Mouse (Mus musculus) MEL (cell line): ENCODE measurements around the gene Masp2. TPM values are rescaled to one million over a fixed set of nuclear protein-coding genes. Genes with fewer than 3 reads are reported as not detected.

Source experiments
- DNase-seq: peaks from one replicate; pipeline ENCODE4 v3.0.0; 2011; ENCODE audit warnings: low read depth, low spot score
- H3K27ac ChIP-seq: 2 replicates; pipeline ENCODE4 v1.5.1; 2012; ENCODE audit warnings: low read depth, mild to moderate bottlenecking, control low read depth, low read length, moderate library complexity; ENCODE audit not compliant: control insufficient read depth
- H3K27me3 ChIP-seq, 2 experiments: fragments of 150-350 bp in 1 of 2; sonication (generic) in 1 of 2; 2 replicates each; pipeline ENCODE4 v1.6.1; 2012; ENCODE audit warnings: low read length in 2 of 2, mild to moderate bottlenecking in 2 of 2, improper control_type of control experiment in 1 of 2, moderate library complexity in 1 of 2; ENCODE audit not compliant: insufficient read depth in 2 of 2, control insufficient read depth in 1 of 2
- H3K36me3 ChIP-seq, 2 experiments: 2 replicates each; pipeline ENCODE4 v1.6.1; 2012 to 2014; ENCODE audit warnings: low read length in 2 of 2, improper control_type of control experiment in 1 of 2, inconsistent platforms in 1 of 2, mild to moderate bottlenecking in 1 of 2; ENCODE audit not compliant: insufficient read depth in 2 of 2, control insufficient read depth in 1 of 2
- H3K4me1 ChIP-seq, 2 experiments: fragments of 150-350 bp in 1 of 2; sonication (generic) in 1 of 2; 2 replicates each; pipeline ENCODE4 v1.6.1; 2012; ENCODE audit warnings: low read length in 2 of 2, improper control_type of control experiment in 1 of 2, mild to moderate bottlenecking in 1 of 2; ENCODE audit not compliant: insufficient read depth in 2 of 2, control insufficient read depth in 1 of 2
- H3K4me3 ChIP-seq, 2 experiments: fragments of 150-350 bp in 1 of 2; sonication (generic) in 1 of 2; 2 replicates each; pipeline ENCODE4 v1.5.1; 2012; ENCODE audit warnings: low read depth in 2 of 2, low read length in 2 of 2, mild to moderate bottlenecking in 2 of 2, moderate library complexity in 2 of 2, control low read depth in 1 of 2, improper control_type of control experiment in 1 of 2; ENCODE audit not compliant: control insufficient read depth in 1 of 2, insufficient read depth in 1 of 2
- H3K79me2 ChIP-seq: 2 replicates; pipeline ENCODE4 v1.6.1; 2012; ENCODE audit warnings: mild to moderate bottlenecking, low read length, moderate library complexity; ENCODE audit not compliant: control insufficient read depth, poor library complexity, insufficient read depth
- H3K9ac ChIP-seq: 2 replicates; pipeline ENCODE4 v1.6.1; 2012; ENCODE audit warnings: low read depth, mild to moderate bottlenecking, control low read depth, low read length, moderate library complexity; ENCODE audit not compliant: control insufficient read depth, poor library complexity, severe bottlenecking
- H3K9me3 ChIP-seq: fragments of 150-350 bp; sonication (generic); replicated peaks from 2 replicates; pipeline ENCODE4 v1.6.1; 2012; ENCODE audit warnings: mild to moderate bottlenecking, low read length, improper control_type of control experiment, moderate library complexity; ENCODE audit not compliant: insufficient read depth
- BHLHE40 ChIP-seq: IDR thresholded peaks from 2 replicates; pipeline ENCODE4 v1.6.1; 2012; ENCODE audit warnings: low read depth, mild to moderate bottlenecking, inconsistent platforms, low read length, improper control_type of control experiment, borderline replicate concordance
- CHD1 ChIP-seq: IDR thresholded peaks from 2 replicates; pipeline ENCODE4 v1.6.1; 2012; ENCODE audit warnings: low read depth, mild to moderate bottlenecking, inconsistent platforms, low read length, improper control_type of control experiment
- ELF1 ChIP-seq: IDR thresholded peaks from 2 replicates; pipeline ENCODE4 v1.6.1; 2014; ENCODE audit warnings: low read depth, mild to moderate bottlenecking, inconsistent platforms, low read length, improper control_type of control experiment, moderate library complexity
- EP300 ChIP-seq, 2 experiments: IDR thresholded peaks; 2 replicates each; pipeline ENCODE4 v1.6.1; 2011; ENCODE audit warnings: improper control_type of control experiment in 2 of 2, low read length in 2 of 2, low read depth in 1 of 2, mild to moderate bottlenecking in 1 of 2
- ETS1 ChIP-seq: IDR thresholded peaks from 2 replicates; pipeline ENCODE4 v1.6.1; 2012; ENCODE audit warnings: low read depth, mild to moderate bottlenecking, inconsistent platforms, low read length, improper control_type of control experiment, moderate library complexity
- GABPA ChIP-seq: IDR thresholded peaks from 2 replicates; pipeline ENCODE4 v1.6.1; 2012; ENCODE audit warnings: low read depth, mild to moderate bottlenecking, inconsistent platforms, low read length, improper control_type of control experiment, moderate library complexity
- JUND ChIP-seq: IDR thresholded peaks from 2 replicates; pipeline ENCODE4 v1.6.1; 2011; ENCODE audit warnings: low read depth, mild to moderate bottlenecking, improper control_type of control experiment, low read length
- MAFK ChIP-seq: IDR thresholded peaks from 2 replicates; pipeline ENCODE4 v1.6.1; 2011; ENCODE audit warnings: low read depth, mild to moderate bottlenecking, low read length, improper control_type of control experiment, borderline replicate concordance
- MAZ ChIP-seq: IDR thresholded peaks from 2 replicates; pipeline ENCODE4 v1.6.1; 2012; ENCODE audit warnings: low read depth, mild to moderate bottlenecking, inconsistent platforms, low read length, improper control_type of control experiment
- MEF2A ChIP-seq: IDR thresholded peaks from 2 replicates; pipeline ENCODE4 v1.6.1; 2014; ENCODE audit warnings: low read depth, mild to moderate bottlenecking, inconsistent platforms, low read length, improper control_type of control experiment; ENCODE audit not compliant: poor library complexity, insufficient replicate concordance, severe bottlenecking; ENCODE audit errors: extremely low read depth
- MYC ChIP-seq: IDR thresholded peaks from 2 replicates; pipeline ENCODE4 v1.6.1; 2011; ENCODE audit warnings: low read depth, mild to moderate bottlenecking, low read length, improper control_type of control experiment, moderate library complexity
- NELFE ChIP-seq: IDR thresholded peaks from 2 replicates; pipeline ENCODE4 v1.6.1; 2011; ENCODE audit warnings: low read depth, low read length, improper control_type of control experiment
- POLR2A ChIP-seq, 2 experiments: IDR thresholded peaks; 2 replicates each; pipeline ENCODE4 v1.6.1; 2011 to 2012; ENCODE audit warnings: low read length in 2 of 2, mild to moderate bottlenecking in 2 of 2, control low read depth in 1 of 2, improper control_type of control experiment in 1 of 2, low read depth in 1 of 2, moderate library complexity in 1 of 2; ENCODE audit not compliant: control insufficient read depth in 1 of 2, insufficient read depth in 1 of 2, poor library complexity in 1 of 2
- POLR2AphosphoS5 ChIP-seq: IDR thresholded peaks from 2 replicates; pipeline ENCODE4 v1.6.1; 2012; ENCODE audit warnings: low read depth, borderline replicate concordance, mild to moderate bottlenecking, inconsistent platforms, low read length, moderate library complexity, mixed read lengths
- RCOR1 ChIP-seq: IDR thresholded peaks from 2 replicates; pipeline ENCODE4 v1.6.1; 2012; ENCODE audit warnings: low read depth, mild to moderate bottlenecking, inconsistent platforms, low read length, improper control_type of control experiment
- SIN3A ChIP-seq: IDR thresholded peaks from 2 replicates; pipeline ENCODE4 v1.6.1; 2012; ENCODE audit warnings: low read length, improper control_type of control experiment, inconsistent platforms
- SMC3 ChIP-seq: IDR thresholded peaks from 2 replicates; pipeline ENCODE4 v1.6.1; 2011; ENCODE audit warnings: low read depth, low read length, improper control_type of control experiment
- UBTF ChIP-seq: IDR thresholded peaks from 2 replicates; pipeline ENCODE4 v1.6.1; 2012; ENCODE audit warnings: low read depth, mild to moderate bottlenecking, inconsistent platforms, low read length, improper control_type of control experiment, moderate library complexity, borderline replicate concordance; ENCODE audit not compliant: insufficient read depth
- USF1 ChIP-seq: IDR thresholded peaks from 2 replicates; pipeline ENCODE4 v1.6.1; 2014; ENCODE audit warnings: low read depth, mild to moderate bottlenecking, inconsistent platforms, low read length, improper control_type of control experiment, moderate library complexity
- USF2 ChIP-seq, 2 experiments: IDR thresholded peaks; 2 replicates each; pipeline ENCODE4 v1.6.1; 2011 to 2012; ENCODE audit warnings: improper control_type of control experiment in 2 of 2, low read length in 2 of 2, borderline replicate concordance in 1 of 2, inconsistent platforms in 1 of 2, low read depth in 1 of 2, mild to moderate bottlenecking in 1 of 2; ENCODE audit not compliant: insufficient read depth in 1 of 2
- ZC3H11A ChIP-seq: IDR thresholded peaks from 2 replicates; pipeline ENCODE4 v1.6.1; 2012; ENCODE audit warnings: low read depth, mild to moderate bottlenecking, inconsistent platforms, low read length, improper control_type of control experiment
- ZKSCAN1 ChIP-seq: IDR thresholded peaks from 2 replicates; pipeline ENCODE4 v1.6.1; 2012; ENCODE audit warnings: low read depth, mild to moderate bottlenecking, inconsistent platforms, low read length, improper control_type of control experiment, moderate library complexity
- ZMIZ1 ChIP-seq: IDR thresholded peaks from 2 replicates; pipeline ENCODE4 v1.6.1; 2012; ENCODE audit warnings: low read depth, mild to moderate bottlenecking, inconsistent platforms, low read length, improper control_type of control experiment, moderate library complexity
- ZNF384 ChIP-seq: IDR thresholded peaks from 2 replicates; pipeline ENCODE4 v1.6.1; 2012; ENCODE audit warnings: low read depth, mild to moderate bottlenecking, inconsistent platforms, low read length, improper control_type of control experiment
- polyA plus RNA-seq, 2 experiments: library from polyadenylated mRNA; stranded (reverse) in 1 of 2; unstranded in 1 of 2; fragments of >175 nt in 1 of 2; fragments of >200 nt in 1 of 2; gene quantifications; 2 replicates each; pipeline versions ENCODE4 v1.2.1 to v1.2.4; 2012; ENCODE audit warnings: low replicate concordance in 2 of 2, low read depth in 1 of 2; ENCODE audit not compliant: insufficient read length in 2 of 2, insufficient read depth in 1 of 2, missing spikeins in 1 of 2
- total RNA-seq: library from RNA; depleted of rRNA; stranded (reverse); fragments of 300-350 nt; gene quantifications from 2 replicates; pipeline ENCODE4 v1.2.3, GENCODE M21; 2012

Gene Masp2
- total and polyA plus RNA-seq, 3 experiments: 0.38 to 1.4 TPM; not detected in 1

GRCm38 (mm10) chr4:148657776-148658175 lies 55.4 kb downstream of the Masp2 start:
- no peak for DNase-seq
- H3K4me3 ChIP-seq: no peak overlapping the region
- no peak for TF ChIP-seq ZKSCAN1
- no peak for TF ChIP-seq ZNF384
- TF ChIP-seq ELF1: no peak
- no peak for TF ChIP-seq EP300 (IDR thresholded peaks at IDR 0.05; ENCODE audit: low read depth in 1 of 2, low read length in 2 of 2)
- no peak for TF ChIP-seq CHD1
- TF ChIP-seq POLR2A (IDR thresholded peaks at IDR 0.05; ENCODE audit: control insufficient read depth in 1 of 2, insufficient read depth in 1 of 2, low read depth in 1 of 2, low read length in 2 of 2, poor library complexity in 1 of 2): no peak
- no peak for TF ChIP-seq BHLHE40
- TF ChIP-seq UBTF: no peak
- no peak for TF ChIP-seq POLR2AphosphoS5
- TF ChIP-seq JUND: no peak
- TF ChIP-seq ZC3H11A: no peak
- no peak for TF ChIP-seq SMC3
- TF ChIP-seq MAZ: no peak
- TF ChIP-seq MEF2A: no peak
- no peak for TF ChIP-seq ZMIZ1
- TF ChIP-seq MAFK: no peak
- no peaks in the 10 kb centered on the region for H3K27me3 ChIP-seq
- H3K79me2 ChIP-seq: no peaks in the 10 kb centered on the region
- no peak overlapping the region for H3K9ac ChIP-seq
- no peak overlapping the region for H3K27ac ChIP-seq
- H3K36me3 ChIP-seq: no peaks in the 10 kb centered on the region
- no peaks in the 10 kb centered on the region for H3K9me3 ChIP-seq
- no peaks in the 10 kb centered on the region for H3K4me1 ChIP-seq

- H3K27me3 ChIP-seq: no peaks in the 10 kb centered on the region
These were observed 57.8 kb downstream of the Masp2 start for GRCm38 (mm10) chr4:148660174-148660573.

More at GRCm38 (mm10) chr4:148660174-148660573, 57.8 kb downstream of the Masp2 start:
- H3K9me3 ChIP-seq: no peaks in the 10 kb centered on the region
- no peak overlapping the region for H3K9ac ChIP-seq
- no peak for DNase-seq
- no peaks in the 10 kb centered on the region for H3K36me3 ChIP-seq
- no peak overlapping the region for H3K4me3 ChIP-seq
- no peak for TF ChIP-seq ELF1
- TF ChIP-seq SIN3A: no peak
- TF ChIP-seq RCOR1: no peak
- TF ChIP-seq MAZ: no peak
- TF ChIP-seq NELFE: no peak
- TF ChIP-seq USF2 (IDR thresholded peaks at IDR 0.05; ENCODE audit: borderline replicate concordance in 1 of 2, insufficient read depth in 1 of 2, low read depth in 1 of 2, low read length in 2 of 2): no peak
- TF ChIP-seq GABPA: no peak
- no peak for TF ChIP-seq ETS1
- no peak for TF ChIP-seq USF1
- TF ChIP-seq ZC3H11A: no peak
- TF ChIP-seq POLR2AphosphoS5: no peak
- no peak for TF ChIP-seq MYC
- no peak overlapping the region for H3K27ac ChIP-seq
- H3K79me2 ChIP-seq: no peaks in the 10 kb centered on the region
- no peaks in the 10 kb centered on the region for H3K4me1 ChIP-seq
